Mouse (Mus musculus) E14TG2a.4 (cell line): ENCODE measurements around the gene Tyk2.

Experiments used
- H3K27me3 ChIP-seq: 2 replicates; pipeline ENCODE4 v1.6.1; 2014; ENCODE audit warnings: low read length, control low read depth; ENCODE audit not compliant: insufficient read depth
- H3K36me3 ChIP-seq: 2 replicates; pipeline ENCODE4 v1.6.1; 2014; ENCODE audit warnings: low read length, control low read depth; ENCODE audit not compliant: insufficient read depth
- H3K4me1 ChIP-seq: replicated peaks from 2 replicates; pipeline ENCODE4 v1.6.1; 2014; ENCODE audit warnings: low read depth, low read length, control low read depth
- H3K4me3 ChIP-seq: replicated peaks from 2 replicates; pipeline ENCODE4 v1.5.1; 2014; ENCODE audit warnings: mild to moderate bottlenecking, low read length
- H3K9me3 ChIP-seq: 2 replicates; pipeline ENCODE4 v1.6.1; 2014; ENCODE audit warnings: low read length, control low read depth
- CTCF ChIP-seq: conservative IDR thresholded peaks from 2 replicates; pipeline ENCODE4 v1.5.1; 2014; ENCODE audit warnings: low read length
- NANOG ChIP-seq: IDR thresholded peaks from 2 replicates; pipeline ENCODE4 v1.6.1; 2014; ENCODE audit warnings: borderline replicate concordance, low read length, mixed read lengths
- POU5F1 ChIP-seq: IDR thresholded peaks from 2 replicates; pipeline ENCODE4 v1.6.1; 2014; ENCODE audit warnings: low read length, borderline replicate concordance

The Tyk2 gene

DNA sequence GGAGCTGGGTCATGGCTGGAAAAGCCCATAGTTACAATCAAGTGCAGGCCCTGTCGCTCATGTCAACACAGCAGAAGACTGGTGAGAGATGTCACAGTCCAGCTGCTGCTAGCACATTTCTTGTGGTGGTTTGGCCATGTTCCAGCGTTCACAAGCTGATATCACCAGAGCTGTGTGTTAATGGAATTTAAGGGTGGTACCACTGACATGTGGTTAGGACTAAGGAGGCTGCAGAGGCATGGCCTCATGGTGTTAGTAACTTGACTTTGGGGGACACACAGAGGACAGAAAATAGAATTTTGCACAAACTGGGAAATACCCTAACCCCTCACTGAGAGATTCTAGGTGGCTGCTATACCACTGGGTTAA is 4.8 kb downstream of the Tyk2 start:
- H3K4me1 ChIP-seq = peaks cover 39% of the 10 kb centered on the region
- TF ChIP-seq NANOG = no peak
- no peak for TF ChIP-seq POU5F1
- TF ChIP-seq CTCF = no peak
- no peaks in the 10 kb centered on the region for H3K27me3 ChIP-seq
- H3K4me3 ChIP-seq = no peak overlapping the region
- H3K9me3 ChIP-seq = no peaks in the 10 kb centered on the region
- H3K36me3 ChIP-seq = peaks cover 47% of the 10 kb centered on the region

DNA sequence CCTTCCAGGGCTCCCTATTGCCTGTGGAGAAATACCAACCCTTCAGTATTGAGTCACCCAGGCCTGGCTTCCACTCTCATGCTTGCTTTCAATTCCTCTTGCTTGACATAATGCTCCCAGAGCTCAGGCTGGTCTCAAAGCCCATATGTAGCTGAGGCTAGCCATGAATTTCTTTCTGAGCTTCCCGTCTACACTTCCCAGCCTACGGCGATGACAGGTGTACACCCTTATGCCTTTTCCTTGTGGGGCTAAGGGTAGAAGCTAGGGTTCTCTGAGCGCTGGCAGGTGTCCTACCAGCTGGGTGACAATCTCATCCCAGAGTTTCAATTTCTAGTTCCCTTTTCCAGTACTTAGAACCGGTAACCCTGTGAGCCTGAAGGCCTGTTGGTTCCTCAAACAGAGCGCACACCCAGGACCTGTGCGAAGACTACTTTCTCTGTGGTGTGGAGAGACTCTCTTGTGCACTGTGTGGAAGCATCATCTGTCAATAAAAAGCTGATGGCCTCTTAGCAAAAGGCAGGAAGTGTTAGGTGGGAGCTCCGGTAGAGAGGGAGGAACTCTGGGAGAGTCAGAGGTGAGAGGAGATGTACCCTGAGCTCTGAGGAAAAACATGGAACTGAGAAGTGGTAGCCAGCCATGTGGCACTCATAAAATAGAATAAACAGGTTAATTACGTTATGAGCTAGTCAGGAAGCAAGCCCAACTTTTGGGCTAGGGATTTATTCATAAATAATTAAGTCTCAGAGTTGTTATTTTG is 5.4 kb downstream of the Tyk2 start:
- H3K27me3 ChIP-seq = no peaks in the 10 kb centered on the region
- H3K9me3 ChIP-seq = no peaks in the 10 kb centered on the region
- no peak overlapping the region for H3K4me3 ChIP-seq
- peaks cover 44% of the 10 kb centered on the region for H3K4me1 ChIP-seq
- peaks cover 47% of the 10 kb centered on the region for H3K36me3 ChIP-seq
- no peak for TF ChIP-seq CTCF
- TF ChIP-seq POU5F1 = no peak
- no peak for TF ChIP-seq NANOG

DNA sequence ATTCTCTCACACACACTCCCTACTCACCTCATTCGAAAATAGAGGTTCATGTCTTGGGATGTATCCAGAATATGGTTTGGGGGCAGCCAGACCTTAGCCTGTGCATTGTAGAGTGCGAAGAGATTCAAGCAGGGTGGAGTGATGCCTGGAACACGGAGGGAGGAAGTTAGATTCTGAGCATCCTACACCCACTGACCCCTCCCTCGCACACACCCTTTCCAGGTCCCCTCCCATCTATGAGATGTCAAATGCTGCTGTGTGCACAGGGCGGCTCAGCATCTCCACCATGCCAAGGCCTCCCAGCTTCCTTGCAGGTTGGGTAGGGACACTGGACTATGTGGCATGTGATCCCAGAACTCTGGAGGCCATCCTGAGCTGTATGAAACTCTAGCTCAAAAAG is 6.2 kb downstream of the Tyk2 start:
- Histone ChIP-seq H3K9me3 (no peaks in the 10 kb centered on the region), H3K4me1 (peaks cover 42% of the 10 kb centered on the region), H3K27me3 (no peaks in the 10 kb centered on the region), H3K36me3 (peaks cover 55% of the 10 kb centered on the region), H3K4me3 (no peak overlapping the region)
- TF ChIP-seq CTCF (no peak), NANOG (no peak), POU5F1 (no peak)

DNA sequence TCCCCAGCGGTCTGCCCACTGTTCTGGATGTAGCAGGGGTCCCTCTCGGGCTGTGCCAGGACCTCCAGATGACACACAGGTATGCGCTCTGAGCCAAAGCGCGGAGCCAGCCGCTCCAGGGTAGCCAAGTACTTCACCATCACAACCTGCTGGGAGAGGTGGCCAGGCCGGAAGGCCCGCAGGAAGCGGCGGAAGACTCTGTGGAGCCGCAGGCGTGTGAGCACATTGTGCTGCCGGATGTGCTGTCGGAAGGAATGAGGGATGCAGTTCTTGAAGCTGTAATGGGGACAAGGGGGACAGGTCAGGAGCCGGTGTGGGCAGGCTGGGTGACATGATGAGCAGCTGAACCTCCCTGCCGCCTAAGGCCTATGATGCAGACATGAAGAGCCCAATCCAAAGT is 9.6 kb downstream of the Tyk2 start:
- no peak for TF ChIP-seq CTCF
- no peak for TF ChIP-seq NANOG
- no peak for TF ChIP-seq POU5F1
- Histone ChIP-seq H3K4me3 (peak overlapping the region; percentile 77), H3K9me3 (no peaks in the 10 kb centered on the region), H3K4me1 (peaks cover 38% of the 10 kb centered on the region), H3K36me3 (peaks cover 45% of the 10 kb centered on the region), H3K27me3 (no peaks in the 10 kb centered on the region)

DNA sequence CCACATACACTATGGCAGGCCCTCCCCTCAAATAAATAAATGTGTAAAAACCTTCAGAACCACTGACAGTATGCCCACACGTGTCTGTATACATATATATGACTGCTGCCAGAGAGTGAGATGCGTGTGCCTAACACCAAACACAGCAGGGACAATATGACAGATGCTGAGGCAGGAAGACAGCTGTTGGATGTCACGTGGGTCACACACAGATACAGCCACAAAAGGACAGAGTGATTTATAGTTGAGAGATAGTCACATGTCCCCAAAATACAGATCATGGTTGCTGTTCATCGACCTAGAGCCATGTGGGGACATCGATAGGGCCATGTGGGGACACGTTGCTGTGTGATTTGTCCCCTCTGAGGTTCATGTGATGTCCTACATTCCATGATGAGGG is 14.0 kb downstream of the Tyk2 start:
- TF ChIP-seq POU5F1 = no peak
- no peak for TF ChIP-seq CTCF
- no peak for TF ChIP-seq NANOG
- H3K4me1 ChIP-seq = peaks cover 39% of the 10 kb centered on the region

DNA sequence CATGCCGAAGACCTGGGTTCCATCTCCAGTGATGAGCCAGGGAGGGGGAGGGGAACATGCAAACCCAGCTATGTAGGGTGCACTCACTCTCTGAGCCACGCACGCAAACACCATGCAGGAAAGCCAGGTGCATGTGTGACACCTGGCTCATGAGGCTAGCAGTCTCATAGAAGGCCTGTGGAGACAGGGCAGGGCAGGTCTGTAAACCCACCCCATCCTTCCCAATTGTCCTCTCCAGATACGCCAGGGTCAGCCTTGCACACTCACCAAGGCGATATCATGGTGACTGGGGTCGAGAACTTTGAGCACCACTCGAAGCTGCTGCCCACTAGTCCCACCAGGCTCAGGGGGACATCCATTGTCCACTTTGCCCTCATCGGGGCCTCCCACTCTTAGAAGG is 15.9 kb downstream of the Tyk2 start:
- no peak for TF ChIP-seq POU5F1
- no peak for TF ChIP-seq NANOG
- no peak for TF ChIP-seq CTCF
- H3K27me3 ChIP-seq = no peaks in the 10 kb centered on the region
- peaks cover 52% of the 10 kb centered on the region for H3K36me3 ChIP-seq
- peaks cover 37% of the 10 kb centered on the region for H3K4me1 ChIP-seq
- no peak overlapping the region for H3K4me3 ChIP-seq
- no peaks in the 10 kb centered on the region for H3K9me3 ChIP-seq

More for the DNA sequence above, 14.0 kb downstream of the Tyk2 start:
- H3K36me3 ChIP-seq = peaks cover 49% of the 10 kb centered on the region
- no peak overlapping the region for H3K4me3 ChIP-seq
- no peaks in the 10 kb centered on the region for H3K27me3 ChIP-seq
- no peaks in the 10 kb centered on the region for H3K9me3 ChIP-seq

DNA sequence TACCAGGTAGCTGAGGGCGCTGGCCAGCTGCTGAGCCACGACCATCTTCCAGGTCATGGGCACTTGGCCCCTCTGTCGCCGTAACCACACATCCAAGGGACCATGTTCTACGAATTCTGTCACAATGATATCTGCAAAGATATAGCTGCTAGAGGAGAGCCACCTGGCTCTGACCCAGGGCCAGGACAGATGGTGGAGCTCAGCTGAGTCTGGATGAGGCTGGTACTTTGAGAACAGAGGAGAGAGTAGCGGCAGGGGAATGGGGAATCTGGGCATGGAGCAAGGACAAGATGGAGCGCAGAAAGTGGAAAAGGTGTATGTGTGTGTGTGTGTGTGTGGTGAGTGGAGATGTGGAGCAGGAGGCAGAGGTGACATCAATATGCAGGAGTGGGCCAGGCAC is 16.9 kb downstream of the Tyk2 start:
- peaks cover 53% of the 10 kb centered on the region for H3K36me3 ChIP-seq

DNA sequence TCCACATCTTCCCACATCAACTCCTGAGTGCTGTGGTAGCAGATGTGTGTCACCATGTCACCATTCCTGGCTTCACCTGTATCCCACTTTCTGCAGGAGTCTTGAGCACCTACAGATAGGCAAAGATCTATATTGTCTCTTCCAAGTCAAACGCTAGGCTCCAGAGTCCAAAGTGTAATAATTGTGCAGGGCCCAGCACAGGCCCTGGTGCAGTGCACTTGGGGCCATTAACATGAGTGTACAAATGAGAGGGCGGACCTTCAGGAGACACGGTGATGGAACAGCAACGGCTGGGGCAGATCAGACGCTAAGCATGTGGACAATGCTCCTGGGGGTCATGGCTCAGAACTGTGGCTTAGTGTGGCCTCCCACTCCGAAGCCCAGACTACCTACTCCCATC is 17.3 kb downstream of the Tyk2 start:
- Histone ChIP-seq H3K4me3 (no peak overlapping the region), H3K4me1 (peaks cover 48% of the 10 kb centered on the region), H3K9me3 (no peaks in the 10 kb centered on the region), H3K27me3 (no peaks in the 10 kb centered on the region), H3K36me3 (peaks cover 58% of the 10 kb centered on the region)
- TF ChIP-seq NANOG (no peak), CTCF (no peak), POU5F1 (no peak)

More for the DNA sequence above, 16.9 kb downstream of the Tyk2 start:
- H3K4me1 ChIP-seq = peaks cover 43% of the 10 kb centered on the region
- no peaks in the 10 kb centered on the region for H3K9me3 ChIP-seq
- H3K27me3 ChIP-seq = no peaks in the 10 kb centered on the region
- H3K4me3 ChIP-seq = no peak overlapping the region
- TF ChIP-seq CTCF (no peak), NANOG (no peak), POU5F1 (no peak)

DNA sequence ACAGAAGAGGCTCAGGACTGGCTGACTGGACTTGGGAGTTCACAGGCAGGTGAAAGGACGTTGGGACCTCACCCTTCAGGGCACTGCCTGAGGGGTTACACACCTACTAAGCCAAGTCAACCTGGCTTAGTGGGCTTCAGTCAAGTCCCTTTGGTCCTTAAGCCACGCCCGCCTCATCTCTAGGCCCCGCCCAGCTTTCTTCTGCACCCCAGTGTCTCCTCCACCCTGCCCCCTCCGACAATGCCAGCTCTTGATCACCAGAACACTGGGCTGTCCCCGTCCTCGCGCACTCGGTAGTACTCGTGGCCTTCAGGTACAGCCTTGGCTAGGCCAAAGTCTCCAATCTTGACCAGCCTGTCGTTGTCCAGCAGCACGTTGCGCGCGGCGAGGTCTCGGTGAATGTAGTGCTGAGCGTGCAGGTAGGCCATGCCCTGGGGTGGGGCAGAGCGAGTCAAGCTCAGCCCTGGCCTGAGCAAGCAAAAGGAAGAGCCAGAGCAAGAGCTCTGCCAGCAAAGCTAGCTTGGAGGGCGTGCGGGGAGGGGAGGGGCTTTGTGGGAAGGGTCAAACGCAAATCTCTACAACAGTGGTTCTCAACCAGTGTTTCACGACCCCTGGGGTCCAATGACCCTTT is 23.3 kb downstream of the Tyk2 start:
- peaks cover 72% of the 10 kb centered on the region for H3K4me1 ChIP-seq
- H3K36me3 ChIP-seq = peaks cover 65% of the 10 kb centered on the region
- TF ChIP-seq CTCF (no peak), POU5F1 (no peak), NANOG (no peak)
- H3K27me3 ChIP-seq = no peaks in the 10 kb centered on the region
- H3K9me3 ChIP-seq = no peaks in the 10 kb centered on the region
- H3K4me3 ChIP-seq = peak overlapping the region; percentile 58
